ENCODE assay signal across 9 mouse cellular contexts in the genomic region with DNA sequence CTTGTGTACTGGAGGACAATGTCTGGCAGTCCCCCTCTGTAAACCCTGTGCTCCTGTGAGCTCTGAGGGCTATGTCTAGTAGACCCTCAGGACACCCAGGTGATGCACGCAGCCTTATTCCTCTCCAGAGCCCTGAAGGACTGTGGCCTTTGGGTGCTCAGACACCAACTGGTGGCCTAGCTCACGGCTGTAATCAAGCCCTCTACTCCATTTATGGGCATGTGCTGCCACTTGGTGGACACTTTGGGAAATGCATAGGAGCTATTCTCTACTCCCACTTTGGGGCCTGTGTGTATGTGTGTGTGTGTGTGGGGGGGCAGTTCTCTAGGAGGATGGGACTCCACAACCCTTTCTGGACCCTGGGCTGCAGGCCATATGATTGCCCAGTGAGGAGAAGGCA. TPM values are rescaled to one million over a fixed set of nuclear protein-coding genes. Genes with fewer than 3 reads are reported as not detected.
A peak's percentile ranks its signal among the peaks of the same experiment; 100 is the strongest.
DNase-seq lines count a peak whose midpoint lies in the region; ATAC-seq and TF ChIP-seq lines count a peak whose summit lies in the region.
"Had no signal": no experiment of that assay in that cellular context is flagged by ENCODE, and none has a peak within 500 bp of the region (broad histone marks: within the 10 kb centered on the region; RNA-seq: fewer than 3 reads in every experiment).

No protein-coding gene starts in this region.

- H3K9me3 ChIP-seq in forebrain, postnatal 0 days (ENCODE audit: low read length): no peaks in the 10 kb centered on the region
- no peaks in the 10 kb centered on the region for H3K9me3 ChIP-seq in lung, postnatal 0 days (ENCODE audit: low read length)
- H3K9me3 ChIP-seq: megakaryocyte, embryonic 14.5 days had no signal

- H3K9ac ChIP-seq in forebrain, postnatal 0 days: no peak overlapping the region
- H3K9ac ChIP-seq in lung, postnatal 0 days (replicated peaks; ENCODE audit: low read depth): no peak overlapping the region

- peak; percentile 39 for DNase-seq in MEL-GATA-1-ER (ENCODE audit: extremely low read depth, low read depth)
- peak; percentile 87 to 89 for DNase-seq in cerebellum, adult 18-20 months
- peak; percentile 82 for DNase-seq in forebrain, postnatal 0 days
- DNase-seq in heart, postnatal 4 days: peak; percentile 92
- DNase-seq in layer of hippocampus, adult 18-20 months (ENCODE audit: low spot score in 2 of 2): peak; percentile 61 to 86
- peak; percentile 81 for DNase-seq in lung, postnatal 0 days (ENCODE audit: low spot score)
- DNase-seq in ovary, postnatal 14 days (ENCODE audit: low spot score): peak; percentile 87
- peak; percentile 84 for DNase-seq in thymus, postnatal 25 days

- H3K4me3 ChIP-seq in forebrain, postnatal 0 days (ENCODE audit: low read depth, low read length): no peak overlapping the region
- no peak overlapping the region for H3K4me3 ChIP-seq in lung, postnatal 0 days (ENCODE audit: low read depth, low read length)

- peaks cover 40% of the 10 kb centered on the region for H3K36me3 ChIP-seq in forebrain, postnatal 0 days (ENCODE audit: insufficient read depth)
- H3K36me3 ChIP-seq in lung, postnatal 0 days (ENCODE audit: insufficient read depth, low read length): peaks cover 16% of the 10 kb centered on the region

- no peak overlapping the region for H3K27ac ChIP-seq in forebrain, postnatal 0 days (ENCODE audit: low read depth, low read length)
- no peak overlapping the region for H3K27ac ChIP-seq in lung, postnatal 0 days (ENCODE audit: low read length)

- no peak for TF ChIP-seq EP300 in lung, postnatal 0 days (IDR thresholded peaks at IDR 0.05)

- no peaks in the 10 kb centered on the region for H3K4me1 ChIP-seq in forebrain, postnatal 0 days (ENCODE audit: insufficient read depth)
- H3K4me1 ChIP-seq in lung, postnatal 0 days (ENCODE audit: insufficient read depth, low read depth, low read length): no peaks in the 10 kb centered on the region

- ATAC-seq in forebrain, postnatal 0 days: peak; percentile 91
- ATAC-seq in lung, postnatal 0 days: peak; percentile 77

- TF ChIP-seq CTCF in forebrain, postnatal 0 days (IDR thresholded peaks at IDR 0.05; ENCODE audit: low read depth): peak; percentile 91
- peak; percentile 95 for TF ChIP-seq CTCF in lung, postnatal 0 days (IDR thresholded peaks at IDR 0.05)

- no peaks in the 10 kb centered on the region for H3K27me3 ChIP-seq in forebrain, postnatal 0 days (ENCODE audit: insufficient read depth, low read length)
- no peaks in the 10 kb centered on the region for H3K27me3 ChIP-seq in lung, postnatal 0 days (replicated peaks; ENCODE audit: insufficient read depth, low read length)
- H3K27me3 ChIP-seq: megakaryocyte, embryonic 14.5 days had no signal

- H3K4me2 ChIP-seq in forebrain, postnatal 0 days (ENCODE audit: low read depth): no peak overlapping the region
- H3K4me2 ChIP-seq in lung, postnatal 0 days (replicated peaks; ENCODE audit: low read depth, low read length): no peak overlapping the region

- 31% methylated on average over 2 of the region's 2 CpGs for WGBS in forebrain, postnatal 0 days
- 31% methylated on average over 2 of the region's 2 CpGs for WGBS in lung, postnatal 0 days

RNA-seq across cellular contexts. Expression of gene Kdm4b, which starts 24.8 kb away (rescaled TPM):
- total RNA-seq in forebrain, postnatal 0 days (2014; rRNA removed): 107 and 133 TPM in 2 replicates
- 46.8 and 53.2 TPM in 2 replicates for polyA plus RNA-seq in forebrain, postnatal 0 days (2015; fragmentation: Nextera tagmentation; extraction: Ambion mirVana)
- 10 to 100 TPM; 38.9 to 40.5 TPM for total RNA-seq in heart, postnatal 4 days (2021)
- 10 to 100 TPM; 77.3 to 83.1 TPM for total RNA-seq in layer of hippocampus, adult 18-20 months (2021)
- 19.7 and 22.4 TPM in 2 replicates for polyA plus RNA-seq in lung, postnatal 0 days (2015; fragmentation: Nextera tagmentation; extraction: Ambion mirVana)

RNA-seq across cellular contexts. Expression of gene Uhrf1, which starts 47.6 kb away (rescaled TPM):
- 7.4 and 11.6 TPM in 2 replicates for total RNA-seq in forebrain, postnatal 0 days (2014; rRNA removed)
- 8.9 and 9.9 TPM in 2 replicates for polyA plus RNA-seq in forebrain, postnatal 0 days (2015; fragmentation: Nextera tagmentation; extraction: Ambion mirVana)
- 10 to 100 TPM; 71.8 to 76.7 TPM for total RNA-seq in heart, postnatal 4 days (2021)
- total RNA-seq in layer of hippocampus, adult 18-20 months (2021): under 1 TPM; 0.48 to 0.50 TPM
- 7.0 and 8.4 TPM in 2 replicates for polyA plus RNA-seq in lung, postnatal 0 days (2015; fragmentation: Nextera tagmentation; extraction: Ambion mirVana)

RNA-seq across cellular contexts. Expression of gene Arrdc5, which starts 50.6 kb away (rescaled TPM):
- not detected in 2 replicates for total RNA-seq in forebrain, postnatal 0 days (2014; rRNA removed)
- not detected in 2 replicates for polyA plus RNA-seq in forebrain, postnatal 0 days (2015; fragmentation: Nextera tagmentation; extraction: Ambion mirVana)
- not detected for total RNA-seq in heart, postnatal 4 days (2021)
- not detected for total RNA-seq in layer of hippocampus, adult 18-20 months (2021)
- not detected in 2 replicates for polyA plus RNA-seq in lung, postnatal 0 days (2015; fragmentation: Nextera tagmentation; extraction: Ambion mirVana)

RNA-seq across cellular contexts. Expression of gene Plin3, which starts 58.0 kb away (rescaled TPM):
- 8.1 and 8.5 TPM in 2 replicates for total RNA-seq in forebrain, postnatal 0 days (2014; rRNA removed)
- 12.4 and 13.9 TPM in 2 replicates for polyA plus RNA-seq in forebrain, postnatal 0 days (2015; fragmentation: Nextera tagmentation; extraction: Ambion mirVana)
- 10 to 100 TPM; 56.3 to 65.7 TPM for total RNA-seq in heart, postnatal 4 days (2021)
- total RNA-seq in layer of hippocampus, adult 18-20 months (2021): 10 to 100 TPM; 19.1 to 21.8 TPM
- polyA plus RNA-seq in lung, postnatal 0 days (2015; fragmentation: Nextera tagmentation; extraction: Ambion mirVana): 95.3 and 99.3 TPM in 2 replicates

Comparison
In these comparisons a context has a peak if more than half of its experiments do, and no peak if none do; other contexts are left out.
1. DNase-seq: peak in every context shown above with its lines; median percentile 92 in heart, postnatal 4 days; 88 in cerebellum, adult 18-20 months; 87 in ovary, postnatal 14 days; 84 in thymus, postnatal 25 days; 82 in forebrain, postnatal 0 days; 81 in lung, postnatal 0 days; 74 in layer of hippocampus, adult 18-20 months; 39 in MEL-GATA-1-ER.